8 mouse cellular contexts compared by ENCODE assay signal in the genomic region with DNA sequence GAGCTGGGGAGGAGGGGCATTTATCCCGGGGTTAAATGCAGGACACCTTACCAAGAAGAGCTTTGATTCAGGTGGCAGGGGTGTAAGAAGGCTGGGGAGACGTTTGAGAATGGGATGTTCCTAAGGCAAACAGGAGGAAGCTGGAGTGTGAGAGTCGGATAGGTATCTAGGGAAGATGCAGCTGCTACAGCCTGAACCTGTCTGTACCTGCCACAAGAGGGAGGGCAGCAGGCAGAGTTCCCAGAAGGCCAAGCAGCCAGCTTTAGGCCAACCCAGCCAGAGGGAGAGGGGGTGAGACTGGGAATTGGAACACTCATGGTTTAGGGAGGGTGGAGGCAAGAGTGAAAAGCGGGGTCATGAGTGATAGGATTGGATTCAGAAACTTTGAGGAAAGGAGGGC. TPM values are rescaled to one million over a fixed set of nuclear protein-coding genes. Genes with fewer than 3 reads are reported as not detected.
A peak's percentile ranks its signal among the peaks of the same experiment; 100 is the strongest.
DNase-seq lines count a peak whose midpoint lies in the region; ATAC-seq and TF ChIP-seq lines count a peak whose summit lies in the region.
"Had no signal": no experiment of that assay in that cellular context is flagged by ENCODE, and none has a peak within 500 bp of the region (broad histone marks: within the 10 kb centered on the region; RNA-seq: fewer than 3 reads in every experiment).

No protein-coding gene starts in this region.

- DNase-seq in liver, adult 2 months (ENCODE audit: extremely low read depth, low read depth, low spot score) = no peak
- DNase-seq in liver = no peak
- DNase-seq in retina, postnatal 1 day = peak; percentile 59
- no peak for DNase-seq in thymus, adult 18-20 months
- DNase-seq in cerebellum, adult 9-11 months = no peak
- DNase-seq: adrenal gland, adult 8-10 months had no signal

- H3K4me1 ChIP-seq in liver, adult 2 months (ENCODE audit: control insufficient read depth, insufficient read depth, low read length) = peaks cover 4% of the 10 kb centered on the region; the same call in 1 of the 2 replicates
- peaks cover 47% of the 10 kb centered on the region for H3K4me1 ChIP-seq in embryonic facial prominence, embryonic 13.5 days
- H3K4me1 ChIP-seq in limb, embryonic 12.5 days (replicated peaks) = peaks cover 38% of the 10 kb centered on the region

- H3K27me3 ChIP-seq in liver, adult 2 months (ENCODE audit: control insufficient read depth, insufficient read depth, low read length) = peaks cover 2% of the 10 kb centered on the region; the same call in 1 of the 2 replicates
- H3K27me3 ChIP-seq in embryonic facial prominence, embryonic 13.5 days = peaks cover 35% of the 10 kb centered on the region
- peaks cover 51% of the 10 kb centered on the region for H3K27me3 ChIP-seq in limb, embryonic 12.5 days

- no peaks in the 10 kb centered on the region for H3K9me3 ChIP-seq in embryonic facial prominence, embryonic 13.5 days
- H3K9me3 ChIP-seq in limb, embryonic 12.5 days = no peaks in the 10 kb centered on the region

- WGBS in liver, adult 2 months = 40% methylated on average over 4 of the region's 4 CpGs
- 21% methylated on average over 4 of the region's 4 CpGs for whole genome bisulfite sequencing in embryonic facial prominence, embryonic 13.5 days
- WGBS in limb, embryonic 12.5 days = 19% methylated on average over 4 of the region's 4 CpGs

- ATAC-seq in embryonic facial prominence, embryonic 13.5 days (ENCODE audit: insufficient number of reproducible peaks, insufficient read depth, low FRiP score, low TSS enrichment, low read depth) = no peak
- ATAC-seq in limb, embryonic 12.5 days (ENCODE audit: insufficient number of reproducible peaks, insufficient read depth, low FRiP score, low TSS enrichment, low read depth) = no peak

- H3K4me2 ChIP-seq in embryonic facial prominence, embryonic 13.5 days = peak overlapping the region; percentile 80
- peak overlapping the region; percentile 88 for H3K4me2 ChIP-seq in limb, embryonic 12.5 days

- no peak overlapping the region for H3K9ac ChIP-seq in liver, adult 2 months (ENCODE audit: low read depth, low read length)
- no peak overlapping the region for H3K9ac ChIP-seq in embryonic facial prominence, embryonic 13.5 days
- no peak overlapping the region for H3K9ac ChIP-seq in limb, embryonic 12.5 days (replicated peaks)

- no peaks in the 10 kb centered on the region for H3K79me2 ChIP-seq in liver, adult 2 months (ENCODE audit: control insufficient read depth, insufficient read depth, low read length)

- TF ChIP-seq POLR2A in liver, adult 2 months (IDR thresholded peaks at IDR 0.05; ENCODE audit: extremely low read depth, insufficient read depth, low read length) = no peak

- peaks cover 13% of the 10 kb centered on the region; the same call in 1 of the 2 replicates for H3K36me3 ChIP-seq in liver, adult 2 months (ENCODE audit: control insufficient read depth, insufficient read depth, low read length)
- H3K36me3 ChIP-seq in embryonic facial prominence, embryonic 13.5 days = peaks cover 23% of the 10 kb centered on the region
- peaks cover 23% of the 10 kb centered on the region for H3K36me3 ChIP-seq in limb, embryonic 12.5 days

- no peak overlapping the region for H3K4me3 ChIP-seq in liver, adult 2 months (ENCODE audit: insufficient read depth, low read depth, low read length)
- no peak overlapping the region for H3K4me3 ChIP-seq in embryonic facial prominence, embryonic 13.5 days
- H3K4me3 ChIP-seq in limb, embryonic 12.5 days (replicated peaks) = no peak overlapping the region

- no peak overlapping the region for H3K27ac ChIP-seq in liver, adult 2 months (replicated peaks; ENCODE audit: insufficient read depth, low read depth, low read length)
- peak overlapping the region; percentile 3; the same call in 1 of the 2 replicates for H3K27ac ChIP-seq in embryonic facial prominence, embryonic 13.5 days
- no peak overlapping the region for H3K27ac ChIP-seq in limb, embryonic 12.5 days

- TF ChIP-seq CTCF in liver, adult 2 months (IDR thresholded peaks at IDR 0.05; ENCODE audit: low read depth, low read length) = peak; percentile 20; the same call in 1 of the 2 replicates

RNA-seq across cellular contexts. Expression of a gene that starts 0.9 kb away (rescaled TPM):
- total RNA-seq in liver, adult 2 months (2014; rRNA removed) = 0.92 and 2.1 TPM in 2 replicates
- polyA plus RNA-seq in liver, adult 2 months (2012; rRNA removed) = 14.9 and 17.1 TPM in 2 replicates
- 10.9 and 12.2 TPM in 2 replicates for polyA plus RNA-seq in embryonic facial prominence, embryonic 13.5 days (2015; fragmentation: Nextera tagmentation; extraction: Ambion mirVana)
- polyA plus RNA-seq in limb, embryonic 12.5 days (2016; fragmentation: Nextera tagmentation; extraction: Ambion mirVana) = 11.2 and 13.3 TPM in 2 replicates

RNA-seq across cellular contexts. Expression of a gene that starts 25.8 kb away (rescaled TPM):
- 3.0 and 5.4 TPM in 2 replicates for total RNA-seq in liver, adult 2 months (2014; rRNA removed)
- polyA plus RNA-seq in liver, adult 2 months (2012; rRNA removed) = 18.0 and 28.1 TPM in 2 replicates
- 41.2 and 41.5 TPM in 2 replicates for polyA plus RNA-seq in embryonic facial prominence, embryonic 13.5 days (2015; fragmentation: Nextera tagmentation; extraction: Ambion mirVana)
- polyA plus RNA-seq in limb, embryonic 12.5 days (2016; fragmentation: Nextera tagmentation; extraction: Ambion mirVana) = 45.1 and 50.5 TPM in 2 replicates

RNA-seq across cellular contexts. Expression of a gene that starts 30.4 kb away (rescaled TPM):
- total RNA-seq in liver, adult 2 months (2014; rRNA removed) = 0.07 and 0.09 TPM in 2 replicates
- 0.12 and 0.19 TPM in 2 replicates for polyA plus RNA-seq in liver, adult 2 months (2012; rRNA removed)
- polyA plus RNA-seq in embryonic facial prominence, embryonic 13.5 days (2015; fragmentation: Nextera tagmentation; extraction: Ambion mirVana) = 0.54 and 0.62 TPM in 2 replicates
- 0.31 and 0.44 TPM in 2 replicates for polyA plus RNA-seq in limb, embryonic 12.5 days (2016; fragmentation: Nextera tagmentation; extraction: Ambion mirVana)
- total RNA-seq: adrenal gland, adult 8-10 months had no signal
